Mouse (Mus musculus) intestine, embryonic 16.5 days (tissue): ENCODE data around the gene Fam168a. TPM values are rescaled to one million over a fixed set of nuclear protein-coding genes. Genes with fewer than 3 reads are reported as not detected.
A peak's percentile ranks its signal among the peaks of the same experiment; 100 is the strongest.

Experiments
- ATAC-seq: fragments of 200-750 bp; cut with Nextera tagmentation; 2 replicates; pipeline ENCODE4 v1.8.0; 2017; ENCODE audit warnings: moderate TSS enrichment, moderate library complexity
- H3K27ac ChIP-seq: fragments of 300-500 bp; sonication (generic); 2 replicates; pipeline ENCODE4 v1.5.1; 2014; ENCODE audit warnings: mild to moderate bottlenecking, low read length
- H3K27me3 ChIP-seq: fragments of 300-500 bp; sonication (generic); replicated peaks from 2 replicates; pipeline ENCODE4 v1.6.1; 2014; ENCODE audit warnings: low read length, control low read depth, mixed read lengths; ENCODE audit not compliant: control insufficient read depth, insufficient read depth
- H3K36me3 ChIP-seq: fragments of 300-500 bp; sonication (generic); 2 replicates; pipeline ENCODE4 v1.6.1; 2014; ENCODE audit warnings: low read length, control low read depth; ENCODE audit not compliant: control insufficient read depth, insufficient read depth
- H3K4me1 ChIP-seq: fragments of 300-500 bp; sonication (generic); 2 replicates; pipeline ENCODE4 v1.6.1; 2014; ENCODE audit warnings: low read length, control low read depth, mixed read lengths; ENCODE audit not compliant: control insufficient read depth, insufficient read depth
- H3K4me2 ChIP-seq: fragments of 300-500 bp; sonication (generic); 2 replicates; pipeline ENCODE4 v1.6.1; 2014; ENCODE audit warnings: low read depth, low read length, control low read depth
- H3K4me3 ChIP-seq: fragments of 300-500 bp; sonication (generic); 2 replicates; pipeline ENCODE4 v1.5.1; 2014; ENCODE audit warnings: mild to moderate bottlenecking, low read length
- H3K9ac ChIP-seq: fragments of 300-500 bp; sonication (generic); 2 replicates; pipeline ENCODE4 v1.6.1; 2014; ENCODE audit warnings: low read depth, low read length
- H3K9me3 ChIP-seq: fragments of 300-500 bp; sonication (generic); 2 replicates; pipeline ENCODE4 v1.6.1; 2016; ENCODE audit warnings: low read length, control low read depth; ENCODE audit not compliant: control insufficient read depth
- WGBS: fragments of 180-500 bp; shearing (Covaris S2); extraction: QIAGEN DNeasy Blood & Tissue Kit; methylation state at CpG from one replicate; pipeline ENCODE4 v1.1.7; 2014; 5-methylcytosine and 5-hydroxymethylcytosine counted together
- polyA plus RNA-seq: library from polyadenylated mRNA; unstranded; fragments of >200 nt; fragmentation: Nextera tagmentation; extraction: Ambion mirVana; gene quantifications from 2 replicates; pipeline ENCODE4 v1.2.1, GENCODE M21; 2015

Fam168a gene
- polyA plus RNA-seq, result 21.2 and 24.9 TPM in 2 replicates

DNA sequence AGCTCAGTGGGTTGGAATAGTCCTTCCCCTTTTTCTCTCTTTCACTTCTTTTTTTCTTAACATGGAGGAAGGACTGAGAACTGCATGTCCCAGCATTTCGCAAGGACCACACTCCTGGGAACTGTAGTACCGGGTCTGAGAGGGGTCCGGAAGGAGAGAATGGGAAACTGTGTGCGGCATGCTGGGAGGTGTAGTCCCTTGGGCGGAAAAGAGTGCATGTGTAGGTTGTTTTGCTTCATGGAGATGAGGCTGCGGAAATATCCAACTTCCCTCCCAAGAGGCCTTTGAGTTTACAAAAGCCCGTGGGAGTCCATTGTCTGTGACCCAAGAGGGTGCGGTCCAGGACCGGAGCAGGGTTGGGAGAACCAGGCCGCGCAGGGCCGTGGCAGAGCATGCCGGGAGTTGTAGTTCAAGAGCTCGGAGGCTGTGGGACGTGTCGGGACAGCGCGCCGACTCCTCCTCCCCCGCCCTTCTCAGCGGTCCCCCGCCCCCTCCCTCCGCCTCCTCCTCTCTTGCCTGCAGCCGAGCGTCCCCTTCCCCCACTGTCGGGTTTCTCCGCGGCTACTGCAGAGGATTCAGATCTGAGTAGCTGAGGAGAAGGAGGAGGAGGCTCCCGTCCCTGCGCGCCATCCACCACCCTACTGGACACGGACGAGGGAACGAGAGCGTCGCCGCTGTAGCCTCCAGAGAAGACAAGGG lies at the start of gene Fam168a:
Fam168a (plus strand) TSS at position 493 of the 699 bp plus-strand sequence.
- WGBS, result under 1% methylated on average over 34 of the region's 37 CpGs

DNA sequence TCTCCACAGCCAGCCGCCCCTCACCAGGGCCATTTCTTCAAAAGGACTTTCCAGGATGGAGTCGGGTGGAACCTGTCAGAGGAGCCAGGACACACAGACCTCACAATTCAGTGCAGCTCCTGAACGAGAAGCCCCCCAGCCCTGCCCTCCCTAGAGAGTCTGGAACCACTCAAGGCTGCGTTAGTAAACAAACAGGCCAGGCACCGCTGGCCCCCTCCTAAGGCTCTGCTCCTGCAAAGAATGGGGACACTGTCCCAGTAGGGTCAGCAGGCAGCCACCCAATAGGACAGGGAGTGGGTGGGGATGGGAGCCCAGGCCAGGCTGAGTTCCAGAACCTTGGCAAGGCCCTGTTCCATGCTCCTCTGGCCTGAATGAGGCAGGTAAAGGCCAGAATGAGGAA lies 49.7 kb upstream of the Fam168a start:
- no peak overlapping the region for H3K4me3 ChIP-seq
- H3K36me3 ChIP-seq, result no peaks in the 10 kb centered on the region
- no peaks in the 10 kb centered on the region for H3K4me1 ChIP-seq
- no peak overlapping the region for H3K4me2 ChIP-seq
- H3K9ac ChIP-seq, result no peak overlapping the region
- WGBS, result 35% methylated on average over 5 of the region's 5 CpGs
- no peaks in the 10 kb centered on the region for H3K27me3 ChIP-seq
- ATAC-seq, result 0 out of 2 replicates have a peak, but pooled peaks have one; percentile 14
- no peak overlapping the region for H3K27ac ChIP-seq
- no peaks in the 10 kb centered on the region for H3K9me3 ChIP-seq

More for the DNA sequence above, at the start of gene Fam168a:
- H3K9me3 ChIP-seq, result no peaks in the 10 kb centered on the region
- ATAC-seq, result peak; percentile 99
- H3K4me1 ChIP-seq, result peaks cover 14% of the 10 kb centered on the region
- no peaks in the 10 kb centered on the region for H3K36me3 ChIP-seq
- peak within 1 kb of the TSS; percentile 93 for H3K9ac ChIP-seq
- H3K27ac ChIP-seq, result peak within 1 kb of the TSS; percentile 97
- H3K4me3 ChIP-seq, result peak within 1 kb of the TSS; percentile 95
- peak within 1 kb of the TSS; percentile 78 for H3K4me2 ChIP-seq
- no peaks in the 10 kb centered on the region for H3K27me3 ChIP-seq

DNA sequence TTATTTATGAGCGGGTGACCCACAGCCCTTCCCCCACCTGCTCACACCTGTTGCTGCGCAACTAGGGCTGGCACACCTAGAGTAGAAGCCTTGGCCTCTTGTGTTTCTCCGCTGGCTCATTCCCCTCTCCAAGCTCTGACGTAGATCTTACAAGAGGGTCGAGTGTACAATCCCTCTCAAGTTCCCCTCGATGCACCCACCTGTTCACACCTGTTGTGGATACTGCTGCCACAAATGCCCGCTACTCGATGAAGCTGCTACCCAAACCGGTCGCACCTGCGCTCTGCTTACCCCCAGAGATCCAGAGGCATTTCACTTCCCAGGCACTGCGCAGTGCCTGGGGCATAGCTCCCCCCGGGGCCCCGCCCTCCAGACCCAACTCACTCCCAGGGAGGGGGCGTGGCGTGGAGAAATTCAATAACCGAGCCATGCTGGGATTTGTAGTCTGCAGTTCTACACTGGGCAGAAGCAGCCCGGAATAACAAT lies 48.3 kb upstream of the Fam168a start:
- WGBS, result 29% methylated on average over 18 of the region's 18 CpGs
- H3K4me1 ChIP-seq, result peaks cover 3% of the 10 kb centered on the region
- no peaks in the 10 kb centered on the region for H3K36me3 ChIP-seq
- H3K27ac ChIP-seq, result no peak overlapping the region
- H3K9ac ChIP-seq, result peak overlapping the region; percentile 2; the same call in 1 of the 2 replicates
- H3K27me3 ChIP-seq, result no peaks in the 10 kb centered on the region
- peak overlapping the region; percentile 41 for H3K4me3 ChIP-seq
- H3K4me2 ChIP-seq, result peak overlapping the region; percentile 55
- H3K9me3 ChIP-seq, result no peaks in the 10 kb centered on the region
- peak; percentile 82 for ATAC-seq

DNA sequence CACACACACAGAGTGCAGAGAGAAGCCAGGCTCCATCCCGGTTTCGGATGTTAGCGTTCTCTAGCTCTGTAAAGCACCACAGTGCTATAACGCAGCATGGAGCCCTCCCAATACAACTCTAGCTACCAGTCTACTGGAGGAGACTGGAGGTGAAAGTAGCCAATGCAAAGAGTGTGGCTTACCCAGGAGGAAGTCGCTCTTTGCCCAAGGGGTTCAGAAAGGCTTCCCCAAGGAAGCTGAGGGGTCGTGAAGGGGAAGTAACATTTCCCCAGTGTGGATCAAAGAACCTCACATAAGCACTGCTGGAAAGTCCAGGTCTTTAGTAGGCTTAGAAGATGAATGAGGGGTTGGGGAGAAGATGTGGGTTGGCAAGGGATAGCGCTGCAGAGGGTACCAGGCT lies 45.2 kb upstream of the Fam168a start:
- ATAC-seq, result no peak
- Histone ChIP-seq H3K9ac (no peak overlapping the region), H3K4me2 (no peak overlapping the region), H3K27ac (no peak overlapping the region), H3K27me3 (no peaks in the 10 kb centered on the region), H3K9me3 (no peaks in the 10 kb centered on the region), H3K36me3 (no peaks in the 10 kb centered on the region), H3K4me3 (no peak overlapping the region), H3K4me1 (peaks cover 6% of the 10 kb centered on the region)
- 91% methylated on average over 7 of the region's 7 CpGs for WGBS

DNA sequence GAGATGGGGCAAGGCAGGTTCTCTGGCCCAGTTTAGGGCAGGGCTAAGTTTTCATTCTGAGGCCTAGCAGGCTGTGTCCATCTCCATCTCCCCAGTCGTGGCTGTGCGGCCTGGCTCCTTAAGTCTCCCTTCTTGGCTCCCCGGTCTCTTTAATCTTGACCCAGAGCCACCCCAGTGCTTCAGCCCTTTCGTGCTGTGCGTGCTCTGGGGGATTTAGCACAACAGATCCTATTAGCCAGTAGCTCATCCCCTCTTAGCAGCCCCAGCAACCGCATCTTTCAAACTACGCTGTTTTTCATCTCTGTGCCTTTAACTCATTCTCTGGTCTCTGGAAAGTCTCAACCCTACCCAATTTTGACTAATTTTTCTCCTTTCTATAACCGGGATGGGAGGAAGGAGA lies 44.2 kb upstream of the Fam168a start, which contains the start of gene Plekhb1:
Plekhb1 (minus strand) TSS at position 184 of the 400 bp plus-strand sequence.
- H3K9me3 ChIP-seq, result no peaks in the 10 kb centered on the region
- 70% methylated on average over 8 of the region's 8 CpGs for WGBS
- no peaks in the 10 kb centered on the region for H3K27me3 ChIP-seq
- peak within 1 kb of the TSS; percentile 76 for H3K27ac ChIP-seq
- peak within 1 kb of the TSS; percentile 26 for H3K4me2 ChIP-seq
- ATAC-seq, result no peak
- H3K9ac ChIP-seq, result no peak within 1 kb of the TSS
- peaks cover 6% of the 10 kb centered on the region for H3K4me1 ChIP-seq
- peak within 1 kb of the TSS; percentile 12; the same call in 1 of the 2 replicates for H3K4me3 ChIP-seq
- no peaks in the 10 kb centered on the region for H3K36me3 ChIP-seq

DNA sequence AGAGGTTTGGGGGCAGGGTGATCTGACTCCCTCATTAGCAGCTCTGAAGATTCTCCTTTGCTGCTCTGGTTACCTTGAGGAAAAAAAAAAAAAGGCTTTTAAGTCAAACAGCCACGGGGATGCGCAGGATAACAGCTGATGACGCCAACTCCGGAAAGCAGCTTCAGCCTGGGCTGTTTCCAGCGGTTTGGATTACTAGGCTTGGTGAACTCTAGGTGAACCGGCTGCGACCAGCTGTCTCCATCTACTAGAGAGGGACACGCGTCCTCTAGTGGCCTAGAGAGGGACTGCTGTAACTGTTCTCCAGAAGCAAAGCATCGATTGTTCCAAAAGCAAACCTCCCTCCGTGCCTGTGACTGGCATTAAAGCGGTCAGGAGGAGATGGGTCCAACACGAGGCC lies 43.2 kb upstream of the Fam168a start:
- Histone ChIP-seq H3K27ac (peak overlapping the region; percentile 76), H3K9me3 (no peaks in the 10 kb centered on the region), H3K4me3 (peak overlapping the region; percentile 12; the same call in 1 of the 2 replicates), H3K27me3 (no peaks in the 10 kb centered on the region), H3K4me2 (peak overlapping the region; percentile 32), H3K9ac (peak overlapping the region; percentile 38; the same call in 1 of the 2 replicates), H3K4me1 (peaks cover 6% of the 10 kb centered on the region), H3K36me3 (no peaks in the 10 kb centered on the region)
- 1% methylated on average over 13 of the region's 13 CpGs for WGBS
- ATAC-seq, result peak; percentile 90

DNA sequence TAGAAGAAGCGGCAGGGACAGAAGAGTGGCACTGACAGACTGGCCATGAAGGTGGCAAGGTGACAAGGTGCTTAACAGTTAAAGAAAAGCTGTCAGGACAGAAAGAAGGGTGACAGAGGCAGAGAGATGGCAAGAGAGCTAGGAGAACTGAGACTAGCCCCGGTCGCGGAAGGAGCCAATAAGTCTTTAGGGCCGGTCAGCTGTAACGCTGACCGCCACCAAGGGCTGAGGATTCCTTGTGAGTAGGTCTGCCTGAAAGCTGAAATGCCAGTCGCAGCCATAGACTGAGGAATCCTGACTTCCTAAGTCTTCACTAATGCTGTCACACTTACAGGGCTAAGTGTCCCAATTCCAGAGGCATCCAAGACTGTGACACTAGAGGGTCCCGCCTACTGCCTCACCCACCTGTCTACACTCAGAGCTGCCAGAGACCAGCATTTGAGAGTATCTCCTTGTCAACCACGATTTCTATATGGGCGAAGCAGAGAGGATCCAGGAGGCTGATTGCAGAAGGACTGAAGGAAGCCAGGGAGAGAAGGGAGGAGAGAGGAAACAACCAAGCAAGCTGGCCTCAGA lies 42.6 kb upstream of the Fam168a start:
- peak overlapping the region; percentile 32; the same call in 1 of the 2 replicates for H3K4me2 ChIP-seq
- 0 out of 2 replicates have a peak, but pooled peaks have one; percentile 20 for ATAC-seq
- H3K4me1 ChIP-seq, result peaks cover 6% of the 10 kb centered on the region

DNA sequence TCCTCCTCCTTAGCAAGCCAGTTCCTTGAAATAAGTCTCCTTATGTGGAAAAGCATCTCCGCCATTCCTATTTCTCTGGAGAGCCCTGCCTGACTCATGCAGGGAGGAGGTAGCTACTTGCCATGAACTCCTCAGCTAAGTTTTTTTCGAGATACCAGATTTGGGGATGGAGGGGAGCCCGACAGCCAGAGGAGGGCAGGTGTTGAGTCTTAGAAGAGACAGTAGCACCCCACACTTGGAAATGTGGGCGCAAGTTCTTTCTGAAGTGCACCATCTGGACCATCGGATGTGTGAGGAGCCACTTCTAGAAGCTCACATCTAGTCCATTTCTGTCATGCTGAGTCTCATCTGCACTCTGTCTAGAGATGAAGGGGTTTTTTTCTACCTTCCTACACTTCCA lies 35.8 kb upstream of the Fam168a start:
- WGBS, result 84% methylated on average over 5 of the region's 5 CpGs
- no peak overlapping the region for H3K4me2 ChIP-seq
- H3K27me3 ChIP-seq, result no peaks in the 10 kb centered on the region
- no peak overlapping the region for H3K9ac ChIP-seq
- H3K27ac ChIP-seq, result no peak overlapping the region
- H3K4me3 ChIP-seq, result no peak overlapping the region
- no peaks in the 10 kb centered on the region for H3K4me1 ChIP-seq
- ATAC-seq, result no peak
- no peaks in the 10 kb centered on the region for H3K9me3 ChIP-seq
- no peaks in the 10 kb centered on the region for H3K36me3 ChIP-seq

More for the DNA sequence above, 42.6 kb upstream of the Fam168a start:
- Histone ChIP-seq H3K9ac (peak overlapping the region; percentile 38; the same call in 1 of the 2 replicates), H3K4me3 (no peak overlapping the region), H3K36me3 (no peaks in the 10 kb centered on the region), H3K27ac (no peak overlapping the region), H3K27me3 (no peaks in the 10 kb centered on the region), H3K9me3 (no peaks in the 10 kb centered on the region)
- WGBS, result 63% methylated on average over 11 of the region's 11 CpGs

DNA sequence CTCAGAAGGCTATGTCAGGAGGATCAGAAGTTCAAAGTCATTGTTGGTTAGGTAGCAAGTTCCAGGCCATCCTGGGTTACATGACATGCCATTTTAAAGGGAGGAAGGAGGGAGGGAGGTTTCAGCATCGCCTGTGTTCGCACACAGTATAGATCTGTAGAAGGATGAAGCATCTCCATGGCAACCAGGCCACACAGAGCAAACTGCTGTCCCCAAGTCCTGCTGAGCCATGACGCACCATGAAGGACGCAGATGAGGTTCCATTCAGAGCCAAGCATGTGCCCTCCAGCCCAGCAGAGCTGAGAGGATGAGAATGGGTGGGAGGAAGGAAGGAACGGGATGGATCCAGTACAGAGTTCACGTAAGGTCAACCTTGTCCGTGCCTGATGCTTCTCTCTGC lies 33.0 kb upstream of the Fam168a start:
- 69% methylated on average over 7 of the region's 7 CpGs for WGBS
- Histone ChIP-seq H3K27ac (no peak overlapping the region), H3K4me1 (no peaks in the 10 kb centered on the region)

More for the DNA sequence above, 33.0 kb upstream of the Fam168a start:
- H3K27me3 ChIP-seq, result no peaks in the 10 kb centered on the region
- H3K36me3 ChIP-seq, result no peaks in the 10 kb centered on the region
- no peaks in the 10 kb centered on the region for H3K9me3 ChIP-seq
- H3K9ac ChIP-seq, result no peak overlapping the region
- no peak overlapping the region for H3K4me2 ChIP-seq
- H3K4me3 ChIP-seq, result no peak overlapping the region
- no peak for ATAC-seq
